Mouse (Mus musculus) adrenal gland (tissue): ENCODE data around the gene Eif4h.

ENCODE experiments used
- intact Hi-C: fragments of 180-260 bp; cut with DNase I; formaldehyde crosslinking; loops from one replicate; pipeline ENCODE4 v1.15.1; 2025
- long read RNA-seq, 2 experiments: library from polyadenylated mRNA; unstranded; transcript quantifications; one replicate each; pipeline ENCODE4 v2.0.0; 2020; ENCODE audit warnings: borderline replicate concordance in 1 of 2; ENCODE audit not compliant: insufficient replicate concordance in 1 of 2

Gene Eif4h
- long read RNA-seq, experiment 1, transcript Eif4h-205 (7 exons, 2,726 nt): major isoform, 79 of 158 reads
- long read RNA-seq, experiment 1, transcript Eif4h-201 (6 exons, 2,367 nt): minor isoform, 60 of 158 reads
- long read RNA-seq, experiment 1, partial matches to known transcripts: 15 of 158 reads
- long read RNA-seq, experiment 1, other reads (novel, unspliced or antisense): 4 of 158 reads
- long read RNA-seq, experiment 2, transcript Eif4h-201 (6 exons, 2,367 nt): major isoform, 89 of 193 reads
- long read RNA-seq, experiment 2, transcript Eif4h-205 (7 exons, 2,726 nt): minor isoform, 77 of 193 reads
- long read RNA-seq, experiment 2, partial matches to known transcripts: 22 of 193 reads
- long read RNA-seq, experiment 2, other reads (novel, unspliced or antisense): 3 of 193 reads

DNA sequence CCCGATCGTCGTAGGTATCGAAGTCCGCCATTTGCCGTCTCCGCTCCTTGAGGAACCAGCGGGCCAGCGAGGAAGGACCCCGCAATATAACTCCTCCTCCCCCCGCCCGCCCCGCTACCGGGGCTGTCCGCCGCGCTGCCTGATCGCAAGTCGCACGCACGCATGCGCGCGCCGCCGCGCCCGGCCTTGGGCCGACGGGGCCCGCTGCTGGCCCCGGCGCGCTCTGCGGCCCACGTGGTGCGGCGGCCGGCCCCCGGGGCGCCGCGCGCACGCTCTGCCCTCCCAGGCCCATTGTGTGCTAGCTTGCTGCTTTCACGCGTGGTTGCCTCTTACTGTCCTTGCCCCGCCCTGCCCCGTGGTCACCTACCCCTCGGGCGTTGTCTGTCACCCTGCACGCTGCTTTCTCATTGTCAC, at the start of gene Eif4h:
Gene Eif4h (minus strand): TSS at position 222 of the 414 bp plus-strand sequence.
- intact Hi-C loops: no loop called here

- intact Hi-C loops: loop anchor here (5.0 kb wide), 1 partner anchor 46 kb away; no protein-coding TSS in a partner anchor
Measured at GRCm38 (mm10) chr5:134688718-134689284, 49.5 kb upstream of the Eif4h start.

- intact Hi-C loops: loop anchor here (5.0 kb wide), 1 partner anchor 46 kb away; no protein-coding TSS in a partner anchor
Measured at GRCm38 (mm10) chr5:134688086-134688717, 48.9 kb upstream of the Eif4h start, which contains the start of gene Limk1. TSS of gene Limk1 (minus strand) at chr5:134688598.

- intact Hi-C loops: loop anchor here (5.0 kb wide), 1 partner anchor 45 kb away; no protein-coding TSS in a partner anchor
Measured at GRCm38 (mm10) chr5:134687187-134687586, 47.9 kb upstream of the Eif4h start.

GRCm38 (mm10) chr5:134686541-134686940, 47.3 kb upstream of the Eif4h start:
- intact Hi-C loops: loop anchor here (5.0 kb wide), 1 partner anchor 44 kb away; no protein-coding TSS in a partner anchor

- intact Hi-C loops: no loop called here
Measured at GRCm38 (mm10) chr5:134684398-134684797, 45.1 kb upstream of the Eif4h start.

DNA sequence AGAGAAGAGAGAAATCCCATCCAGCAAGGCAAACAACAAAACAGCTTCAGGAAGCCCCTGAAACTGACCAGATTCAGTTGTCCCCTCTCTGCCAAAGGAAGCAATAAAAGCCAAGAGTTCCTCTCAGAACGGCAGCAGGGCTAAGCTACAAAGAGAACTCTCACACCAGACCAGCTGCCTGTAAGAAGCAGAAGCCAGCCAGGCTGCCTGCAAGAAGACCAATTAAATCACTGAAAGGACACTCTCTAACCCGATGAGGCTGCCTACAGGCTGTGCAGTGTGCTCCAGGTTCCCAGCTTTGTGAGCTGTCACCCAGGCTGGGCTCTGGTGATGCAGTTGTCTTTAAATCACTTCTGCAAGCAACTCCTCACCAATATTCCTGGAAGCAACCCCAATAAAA, 44.5 kb upstream of the Eif4h start:
- intact Hi-C loops: no loop called here

DNA sequence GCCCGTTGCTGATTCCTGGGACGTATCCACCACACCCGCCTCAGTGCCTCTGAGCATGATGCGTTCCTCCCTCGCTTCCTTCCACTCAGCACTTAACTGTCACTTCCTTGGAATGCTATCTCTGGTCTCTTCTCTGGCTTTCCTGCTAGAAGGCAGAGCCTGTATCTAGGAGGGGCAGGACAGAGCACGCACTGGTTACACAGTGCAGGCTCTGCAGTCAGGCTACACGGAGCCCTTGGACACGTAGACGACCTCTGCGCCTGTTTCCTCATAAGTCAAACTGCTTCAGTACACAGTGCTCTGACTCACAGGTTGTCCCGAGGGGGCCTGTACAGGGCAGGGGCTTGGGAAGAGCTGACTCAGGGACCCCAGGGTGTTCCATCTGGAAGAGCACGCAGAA, 40.9 kb upstream of the Eif4h start:
- intact Hi-C loops: no loop called here

DNA sequence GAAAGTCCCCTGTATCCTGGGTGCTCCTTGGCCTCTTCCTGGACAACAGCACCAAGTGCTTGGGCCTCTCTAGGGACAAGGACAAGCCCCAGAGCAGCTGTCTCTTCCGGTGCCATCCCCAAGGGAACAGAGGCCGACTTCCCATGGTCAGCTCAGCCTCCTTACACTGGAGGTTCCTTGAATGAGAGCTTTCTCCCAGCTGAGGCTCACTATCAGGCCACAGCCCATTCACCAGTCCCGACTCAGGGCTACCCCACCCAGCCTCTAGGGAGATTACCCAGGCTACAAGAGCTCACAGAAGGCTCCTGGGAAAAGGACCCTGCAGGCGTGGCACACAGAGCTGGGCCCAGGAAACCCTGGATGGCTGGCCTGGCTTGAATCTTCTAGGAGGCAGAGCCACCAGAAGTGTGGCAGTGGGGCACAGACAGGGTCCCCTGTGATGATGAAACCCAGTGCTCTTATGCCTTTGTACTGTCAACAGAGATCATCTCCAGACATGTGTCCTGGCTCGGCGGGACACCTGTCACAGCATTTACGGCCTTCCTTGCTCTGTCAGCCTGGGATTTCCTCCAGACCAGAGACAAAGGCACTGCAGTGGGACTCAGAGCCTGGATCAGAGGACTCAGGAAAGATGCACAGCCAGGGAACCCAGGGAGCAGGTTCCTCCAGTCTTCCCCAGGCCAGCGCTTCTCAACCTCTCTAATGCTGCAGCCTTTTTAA, 39.7 kb upstream of the Eif4h start:
- intact Hi-C loops: no loop called here

- intact Hi-C loops: no loop called here
Measured at GRCm38 (mm10) chr5:134678031-134678430, 38.7 kb upstream of the Eif4h start.

GRCm38 (mm10) chr5:134677491-134677890, 38.2 kb upstream of the Eif4h start:
- intact Hi-C loops: no loop called here

GRCm38 (mm10) chr5:134675956-134676759, 36.9 kb upstream of the Eif4h start:
- intact Hi-C loops: no loop called here

DNA sequence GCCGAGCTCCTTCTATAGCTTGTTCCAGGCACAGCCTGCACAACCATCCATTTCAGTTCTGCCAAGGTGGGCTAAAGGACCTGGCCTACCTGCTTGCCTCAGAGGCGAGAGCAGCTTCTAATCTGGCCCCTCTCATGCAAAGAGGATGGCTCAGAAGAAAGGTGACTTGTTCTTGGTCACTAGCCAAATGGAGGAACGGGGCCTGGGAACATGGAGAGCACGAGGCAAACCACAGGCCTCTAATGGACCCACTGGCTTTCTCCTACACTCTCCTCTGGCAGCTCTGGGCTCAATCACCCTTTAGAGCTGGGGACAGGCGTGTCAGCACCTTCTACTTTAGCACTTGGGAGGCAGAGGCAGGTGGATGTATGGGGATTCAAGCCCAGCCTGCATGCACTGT, 35.7 kb upstream of the Eif4h start:
- intact Hi-C loops: no loop called here

GRCm38 (mm10) chr5:134672611-134673010, 33.3 kb upstream of the Eif4h start:
- intact Hi-C loops: no loop called here

DNA sequence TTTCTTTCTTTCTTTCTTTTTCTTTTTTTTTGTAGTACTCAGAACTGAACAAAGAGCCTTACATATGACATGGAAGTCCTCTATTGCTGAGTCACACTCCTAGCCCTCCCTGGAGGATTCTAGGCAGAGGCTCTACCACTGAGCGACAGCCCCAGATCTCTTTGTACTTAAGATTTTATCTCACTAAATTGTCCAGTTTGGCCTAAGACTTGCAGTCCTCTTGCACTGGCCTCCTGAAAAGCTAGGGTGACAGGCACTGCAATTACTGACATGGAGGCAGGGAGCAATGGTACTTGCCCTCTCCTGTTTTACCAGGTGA, 32.9 kb upstream of the Eif4h start:
- intact Hi-C loops: no loop called here

DNA sequence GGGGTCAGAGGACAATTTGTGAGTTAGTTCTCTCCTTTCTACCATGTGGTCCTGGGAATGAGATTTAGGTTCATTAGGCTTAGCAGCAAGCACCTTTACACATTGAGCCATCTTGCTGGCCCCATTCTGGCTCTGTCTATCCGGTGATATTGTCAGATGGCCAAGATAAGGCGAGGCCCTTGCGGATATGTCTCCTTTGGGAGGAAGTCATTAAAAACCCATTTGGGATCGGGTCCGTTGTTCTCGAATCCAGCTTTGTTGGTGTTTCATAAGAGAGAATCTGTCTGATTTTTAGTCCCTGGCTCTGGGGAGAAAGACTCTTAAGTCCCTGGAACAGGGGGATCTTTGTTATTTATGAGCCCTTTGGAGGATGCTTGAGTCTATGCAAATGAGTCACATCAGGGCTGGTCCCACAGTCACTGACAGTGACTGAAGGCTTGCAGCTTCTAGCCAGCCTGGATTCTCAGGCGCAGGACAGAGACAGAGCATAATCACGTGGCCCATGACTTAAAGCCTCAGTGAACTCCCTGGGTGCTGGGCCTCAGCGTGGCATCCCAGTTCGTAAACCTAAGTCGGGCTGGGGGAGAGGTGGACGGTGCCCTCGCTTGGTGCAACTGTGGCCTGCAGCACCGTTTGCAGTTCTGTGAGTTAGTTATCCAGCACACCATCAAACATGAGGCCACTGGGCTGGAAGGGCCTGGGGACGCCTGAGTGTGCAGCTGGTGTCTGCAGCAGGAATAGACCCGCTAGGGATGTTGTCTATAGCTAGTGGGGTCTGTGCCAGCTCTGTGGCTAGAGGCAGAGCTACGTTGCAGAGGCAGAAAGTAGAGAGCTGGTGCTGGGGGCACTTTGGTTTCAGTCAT, 32.3 kb upstream of the Eif4h start:
- intact Hi-C loops: no loop called here

- intact Hi-C loops: loop anchor here (5.0 kb wide), 1 partner anchor 33 kb away; no protein-coding TSS in a partner anchor
Measured at GRCm38 (mm10) chr5:134669001-134669708, 29.9 kb upstream of the Eif4h start.

DNA sequence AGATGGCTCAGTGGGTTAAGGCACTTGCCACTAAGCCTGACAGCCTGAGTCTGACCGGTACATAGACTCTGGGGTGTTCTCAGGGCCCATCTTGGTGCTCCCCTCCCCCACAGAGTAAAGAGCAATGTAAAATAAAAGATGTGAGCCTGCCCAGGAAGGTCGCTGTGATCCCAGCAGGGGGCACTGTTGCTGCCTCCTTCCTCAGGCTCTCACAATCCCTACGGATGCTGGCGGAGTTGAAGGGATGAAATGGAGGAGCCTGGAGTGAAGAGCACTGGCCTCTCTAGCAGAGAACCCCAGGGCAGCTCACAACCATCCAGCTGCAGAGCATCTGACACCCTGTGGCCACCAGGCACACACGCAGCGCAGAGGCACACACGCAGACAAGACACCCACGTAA, 29.2 kb upstream of the Eif4h start:
- intact Hi-C loops: loop anchor here (5.0 kb wide), 1 partner anchor 34 kb away; no protein-coding TSS in a partner anchor

GRCm38 (mm10) chr5:134656708-134657107, 17.4 kb upstream of the Eif4h start:
- intact Hi-C loops: loop anchor here (5.0 kb wide), 1 partner anchor 51 kb away; no protein-coding TSS in a partner anchor
